Mouse (Mus musculus) layer of hippocampus, postnatal 14 days (tissue): ENCODE data around the gene Iqck. TPM values are rescaled to one million over a fixed set of nuclear protein-coding genes. Genes with fewer than 3 reads are reported as not detected.

Experiments used
- DNase-seq, 2 experiments: peaks; one replicate each; pipeline ENCODE4 v3.0.0; 2021 to 2022; ENCODE audit warnings: low spot score in 2 of 2, mixed read lengths in 1 of 2
- total RNA-seq, 2 experiments: library from RNA; stranded (reverse); gene quantifications; 2 replicates each; pipeline ENCODE4 v1.2.3; 2021

Iqck gene
- total RNA-seq, 2 experiments from 2014 or later = 3.6 to 3.7 TPM

- no peak for DNase-seq
These were observed 5.9 kb upstream of the Iqck start for GRCm38 (mm10) chr7:118849543-118850250.

- DNase-seq = no peak
These were observed 4.8 kb upstream of the Iqck start for GRCm38 (mm10) chr7:118850676-118851290.

GRCm38 (mm10) chr7:118851571-118851970, 4.0 kb upstream of the Iqck start:
- no peak for DNase-seq

GRCm38 (mm10) chr7:118852611-118853010, 2.9 kb upstream of the Iqck start:
- no peak for DNase-seq

- DNase-seq = no peak
These were observed 946 bp upstream of the Iqck start for GRCm38 (mm10) chr7:118854606-118855005.

GRCm38 (mm10) chr7:118855877-118856304, 339 bp downstream of the Iqck start, which contains the start of gene Knop1:
TSS of gene Knop1 (minus strand) at chr7:118856254.
- DNase-seq = no peak

GRCm38 (mm10) chr7:118858640-118859039, 3.1 kb downstream of the Iqck start:
- DNase-seq = no peak

GRCm38 (mm10) chr7:118865362-118865761, 9.8 kb downstream of the Iqck start:
- no peak for DNase-seq

- DNase-seq = no peak
These were observed 24.0 kb downstream of the Iqck start for GRCm38 (mm10) chr7:118879466-118880029.

GRCm38 (mm10) chr7:118883957-118884356, 28.4 kb downstream of the Iqck start:
- no peak for DNase-seq

GRCm38 (mm10) chr7:118884969-118885368, 29.4 kb downstream of the Iqck start:
- no peak for DNase-seq

- no peak for DNase-seq
These were observed 31.9 kb downstream of the Iqck start for GRCm38 (mm10) chr7:118887303-118888055.

- DNase-seq = peak; percentile 14 to 24
These were observed 33.6 kb downstream of the Iqck start for GRCm38 (mm10) chr7:118889046-118889680.

GRCm38 (mm10) chr7:118895469-118896450, 40.2 kb downstream of the Iqck start:
- no peak for DNase-seq

GRCm38 (mm10) chr7:118898063-118898462, 42.5 kb downstream of the Iqck start:
- no peak for DNase-seq

- DNase-seq = no peak
These were observed 44.5 kb downstream of the Iqck start for GRCm38 (mm10) chr7:118900090-118900489.

GRCm38 (mm10) chr7:118902944-118903343, 47.4 kb downstream of the Iqck start:
- peak; percentile 26 to 30 for DNase-seq

- no peak for DNase-seq
These were observed 48.3 kb downstream of the Iqck start for GRCm38 (mm10) chr7:118903879-118904278.

- no peak for DNase-seq
These were observed 49.0 kb downstream of the Iqck start for GRCm38 (mm10) chr7:118904530-118904929.

- DNase-seq = no peak
These were observed 53.5 kb downstream of the Iqck start for GRCm38 (mm10) chr7:118908961-118909515.
